Mouse (Mus musculus) mouse trophoblast stem cell (cell line): ENCODE measurements around the gene Zdhhc14.

Experiments used
- in situ Hi-C, 2 experiments: fragments of 300-500 bp; cut with MseI, MboI; formaldehyde crosslinking; loops; 2 replicates in 1 of 2; 3 replicates in 1 of 2; pipeline ENCODE4 v1.15.1; 2025

Gene Zdhhc14

GRCm38 (mm10) chr17:5768810-5769520 lies 276.6 kb downstream of the Zdhhc14 start:
- in situ Hi-C loops: no loop called here

GRCm38 (mm10) chr17:5769776-5770175 lies 277.4 kb downstream of the Zdhhc14 start:
- in situ Hi-C loops: no loop called here

GRCm38 (mm10) chr17:5770265-5771249 lies 278.2 kb downstream of the Zdhhc14 start:
- in situ Hi-C loops: no loop called here

- in situ Hi-C loops: no loop called here
Observed at GRCm38 (mm10) chr17:5780213-5780975, 288.0 kb downstream of the Zdhhc14 start.

GRCm38 (mm10) chr17:5785238-5785637 lies 292.9 kb downstream of the Zdhhc14 start:
- in situ Hi-C loops: no loop called here

GRCm38 (mm10) chr17:5792164-5792791 lies 299.9 kb downstream of the Zdhhc14 start:
- in situ Hi-C loops: no loop called here

GRCm38 (mm10) chr17:5793593-5793992 lies 301.2 kb downstream of the Zdhhc14 start:
- in situ Hi-C loops: no loop called here

GRCm38 (mm10) chr17:5794276-5794675 lies 301.9 kb downstream of the Zdhhc14 start:
- in situ Hi-C loops: no loop called here

- in situ Hi-C loops: loop anchor here (5.0 kb wide), 2 partner anchors 92 to 97 kb away; no protein-coding TSS in a partner anchor
Observed at GRCm38 (mm10) chr17:5795369-5795768, 303.0 kb downstream of the Zdhhc14 start.

- in situ Hi-C loops: loop anchor here (5.0 kb wide), 2 partner anchors 91 to 96 kb away; no protein-coding TSS in a partner anchor
Observed at GRCm38 (mm10) chr17:5795878-5796277, 303.5 kb downstream of the Zdhhc14 start.

- in situ Hi-C loops: loop anchor here (5.0 kb wide), 2 partner anchors 90 to 95 kb away; no protein-coding TSS in a partner anchor
Observed at GRCm38 (mm10) chr17:5797124-5797760, 304.9 kb downstream of the Zdhhc14 start.

- in situ Hi-C loops: loop anchor here (5.0 kb wide), 2 partner anchors 89 to 94 kb away; no protein-coding TSS in a partner anchor
Observed at GRCm38 (mm10) chr17:5798221-5798801, 306.0 kb downstream of the Zdhhc14 start.

GRCm38 (mm10) chr17:5798900-5799299 lies 306.5 kb downstream of the Zdhhc14 start:
- in situ Hi-C loops: loop anchor here (5.0 kb wide), 2 partner anchors 88 to 93 kb away; no protein-coding TSS in a partner anchor

GRCm38 (mm10) chr17:5799396-5800021 lies 307.2 kb downstream of the Zdhhc14 start:
- in situ Hi-C loops: loop anchor here (5.0 kb wide), 2 partner anchors 88 to 93 kb away; no protein-coding TSS in a partner anchor

- in situ Hi-C loops: no loop called here
Observed at GRCm38 (mm10) chr17:5800254-5800653, 307.9 kb downstream of the Zdhhc14 start.

GRCm38 (mm10) chr17:5800824-5801560 lies 308.6 kb downstream of the Zdhhc14 start:
- in situ Hi-C loops: no loop called here

- in situ Hi-C loops: no loop called here
Observed at GRCm38 (mm10) chr17:5801761-5802655, 309.7 kb downstream of the Zdhhc14 start.

GRCm38 (mm10) chr17:5802656-5802955 lies 310.2 kb downstream of the Zdhhc14 start:
- in situ Hi-C loops: no loop called here
